Mouse (Mus musculus): ENCODE data around the gene Tle3. TPM values are rescaled to one million over a fixed set of nuclear protein-coding genes. Genes with fewer than 3 reads are reported as not detected.

Gene Tle3
- polyA plus RNA-seq, 2 experiments = 45.1 to 113 TPM

GRCm38 (mm10) chr9:61385753-61386152, 13.6 kb downstream of the Tle3 start:
- 19% methylated on average over 8 of the region's 8 CpGs for WGBS
- Histone ChIP-seq H3K27me3 (ENCODE audit: control insufficient read depth, insufficient read depth, low read length) (no peaks in the 10 kb centered on the region), H3K4me3 (replicated peaks; ENCODE audit: low read length) (no peak overlapping the region), H3K4me2 (replicated peaks; ENCODE audit: low read depth, low read length, severe bottlenecking) (0 out of 2 replicates have a peak overlapping the region, but pooled peaks have one; percentile 21), H3K27ac (replicated peaks; ENCODE audit: low read depth, low read length) (no peak overlapping the region), H3K9me3 (ENCODE audit: control insufficient read depth, low read length) (no peaks in the 10 kb centered on the region), H3K4me1 (ENCODE audit: control insufficient read depth, insufficient read depth, low read length) (peaks cover 68% of the 10 kb centered on the region), H3K9ac (ENCODE audit: low read depth, low read length, severe bottlenecking) (no peak overlapping the region), H3K36me3 (ENCODE audit: control insufficient read depth, insufficient read depth, low read length) (peaks cover 83% of the 10 kb centered on the region)
- DNase-seq (ENCODE audit: low spot score) (no peak), ATAC-seq (ENCODE audit: low FRiP score, low read depth) (no peak)
- TF ChIP-seq POLR2A (IDR thresholded peaks at IDR 0.05; ENCODE audit: borderline replicate concordance, extremely low read depth, insufficient read depth, insufficient read length) = no peak

- peaks cover 87% of the 10 kb centered on the region for H3K36me3 ChIP-seq (ENCODE audit: control insufficient read depth, insufficient read depth, low read length)
- H3K4me2 ChIP-seq (replicated peaks; ENCODE audit: low read depth, low read length, severe bottlenecking) = no peak overlapping the region
Measured at GRCm38 (mm10) chr9:61386314-61386713, 14.1 kb downstream of the Tle3 start.

GRCm38 (mm10) chr9:61387797-61388196, 15.6 kb downstream of the Tle3 start:
- ATAC-seq (ENCODE audit: low FRiP score, low read depth) (no peak), DNase-seq (ENCODE audit: low spot score) (no peak)
- Histone ChIP-seq H3K9me3 (ENCODE audit: control insufficient read depth, low read length) (no peaks in the 10 kb centered on the region), H3K4me1 (ENCODE audit: control insufficient read depth, insufficient read depth, low read length) (peaks cover 56% of the 10 kb centered on the region), H3K4me2 (replicated peaks; ENCODE audit: low read depth, low read length, severe bottlenecking) (no peak overlapping the region), H3K9ac (ENCODE audit: low read depth, low read length, severe bottlenecking) (no peak overlapping the region), H3K36me3 (ENCODE audit: control insufficient read depth, insufficient read depth, low read length) (peaks cover 87% of the 10 kb centered on the region), H3K27ac (replicated peaks; ENCODE audit: low read depth, low read length) (no peak overlapping the region), H3K27me3 (ENCODE audit: control insufficient read depth, insufficient read depth, low read length) (no peaks in the 10 kb centered on the region), H3K4me3 (replicated peaks; ENCODE audit: low read length) (no peak overlapping the region)
- 65% methylated on average over 5 of the region's 5 CpGs for WGBS
- TF ChIP-seq POLR2A (IDR thresholded peaks at IDR 0.05; ENCODE audit: borderline replicate concordance, extremely low read depth, insufficient read depth, insufficient read length) = no peak

More at GRCm38 (mm10) chr9:61386314-61386713, 14.1 kb downstream of the Tle3 start:
- no peak for TF ChIP-seq POLR2A (IDR thresholded peaks at IDR 0.05; ENCODE audit: borderline replicate concordance, extremely low read depth, insufficient read depth, insufficient read length)
- Histone ChIP-seq H3K27ac (replicated peaks; ENCODE audit: low read depth, low read length) (no peak overlapping the region), H3K9ac (ENCODE audit: low read depth, low read length, severe bottlenecking) (no peak overlapping the region), H3K4me3 (replicated peaks; ENCODE audit: low read length) (no peak overlapping the region), H3K27me3 (ENCODE audit: control insufficient read depth, insufficient read depth, low read length) (no peaks in the 10 kb centered on the region), H3K4me1 (ENCODE audit: control insufficient read depth, insufficient read depth, low read length) (peaks cover 67% of the 10 kb centered on the region), H3K9me3 (ENCODE audit: control insufficient read depth, low read length) (no peaks in the 10 kb centered on the region)
- whole genome bisulfite sequencing = 70% methylated on average over 2 of the region's 2 CpGs
- ATAC-seq (ENCODE audit: low FRiP score, low read depth) (no peak), DNase-seq (ENCODE audit: low spot score) (no peak)

DNA sequence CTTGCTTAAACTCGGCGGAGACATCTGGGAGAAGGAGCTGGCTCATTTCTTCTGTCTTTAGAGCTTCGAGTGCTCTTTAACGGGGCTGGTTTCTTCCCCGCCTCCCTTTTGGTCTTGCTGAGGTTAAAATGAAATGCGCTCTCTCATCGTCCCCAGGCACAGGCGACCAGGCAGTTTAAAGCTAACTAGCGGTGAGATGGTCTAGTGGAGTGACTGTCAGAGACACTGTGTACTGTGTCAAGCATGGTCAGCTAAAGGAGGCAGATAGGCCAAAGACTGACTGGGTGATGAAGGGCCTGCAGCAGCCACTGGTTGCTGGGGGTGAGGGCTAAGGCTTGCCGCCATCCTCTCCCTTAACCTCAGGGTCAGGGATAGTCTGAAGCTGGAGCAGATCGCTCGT, 16.0 kb downstream of the Tle3 start:
- H3K9me3 ChIP-seq (ENCODE audit: control insufficient read depth, low read length) = no peaks in the 10 kb centered on the region
- H3K9ac ChIP-seq (ENCODE audit: low read depth, low read length, severe bottlenecking) = no peak overlapping the region
- H3K4me3 ChIP-seq (replicated peaks; ENCODE audit: low read length) = no peak overlapping the region
- no peak for ATAC-seq (ENCODE audit: low FRiP score, low read depth)
- no peak for TF ChIP-seq POLR2A (IDR thresholded peaks at IDR 0.05; ENCODE audit: borderline replicate concordance, extremely low read depth, insufficient read depth, insufficient read length)
- 76% methylated on average over 12 of the region's 12 CpGs for WGBS
- no peaks in the 10 kb centered on the region for H3K27me3 ChIP-seq (ENCODE audit: control insufficient read depth, insufficient read depth, low read length)
- H3K4me2 ChIP-seq (replicated peaks; ENCODE audit: low read depth, low read length, severe bottlenecking) = no peak overlapping the region
- H3K36me3 ChIP-seq (ENCODE audit: control insufficient read depth, insufficient read depth, low read length) = peaks cover 86% of the 10 kb centered on the region
- no peak for DNase-seq (ENCODE audit: low spot score)
- no peak overlapping the region for H3K27ac ChIP-seq (replicated peaks; ENCODE audit: low read depth, low read length)
- peaks cover 52% of the 10 kb centered on the region for H3K4me1 ChIP-seq (ENCODE audit: control insufficient read depth, insufficient read depth, low read length)

DNA sequence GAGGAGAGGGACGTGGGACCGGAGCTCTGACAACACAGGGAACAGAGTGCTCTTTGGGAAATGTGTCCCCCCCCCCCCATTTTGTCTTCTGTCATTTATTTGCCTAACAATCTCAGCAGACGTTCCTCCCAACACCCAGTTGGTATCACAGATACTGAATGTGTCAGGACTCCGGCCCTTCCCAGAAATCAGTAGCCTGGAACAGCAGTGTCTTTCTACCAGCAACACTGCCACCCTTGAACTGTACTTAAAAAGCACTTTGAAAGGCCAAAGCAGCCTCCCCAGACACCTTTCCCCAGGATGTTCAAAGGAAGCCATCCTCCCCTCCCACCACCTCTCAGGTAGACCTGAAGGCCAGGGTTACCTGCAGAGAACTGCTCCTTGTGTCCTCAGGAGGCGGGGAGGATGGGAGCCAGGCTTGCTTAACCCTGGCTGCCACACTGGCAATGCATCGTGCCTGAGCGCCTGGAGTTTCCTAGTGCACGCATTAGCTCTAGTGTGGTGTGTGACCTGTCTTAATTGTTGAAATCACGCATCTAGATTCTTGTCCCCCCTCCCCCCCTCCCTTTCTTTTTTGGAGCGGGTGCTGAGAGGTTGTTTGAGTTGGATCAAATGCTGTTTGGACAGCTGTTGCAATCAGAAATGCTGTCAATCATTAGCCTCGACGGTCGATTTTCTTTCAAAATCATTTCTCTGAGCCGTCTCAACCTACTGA, 16.7 kb downstream of the Tle3 start:
- ATAC-seq (ENCODE audit: low FRiP score, low read depth) (no peak), DNase-seq (ENCODE audit: low spot score) (no peak)
- no peak for TF ChIP-seq POLR2A (IDR thresholded peaks at IDR 0.05; ENCODE audit: borderline replicate concordance, extremely low read depth, insufficient read depth, insufficient read length)
- Histone ChIP-seq H3K9ac (ENCODE audit: low read depth, low read length, severe bottlenecking) (no peak overlapping the region), H3K4me2 (replicated peaks; ENCODE audit: low read depth, low read length, severe bottlenecking) (no peak overlapping the region), H3K9me3 (ENCODE audit: control insufficient read depth, low read length) (no peaks in the 10 kb centered on the region), H3K4me1 (ENCODE audit: control insufficient read depth, insufficient read depth, low read length) (peaks cover 46% of the 10 kb centered on the region), H3K27ac (replicated peaks; ENCODE audit: low read depth, low read length) (no peak overlapping the region), H3K27me3 (ENCODE audit: control insufficient read depth, insufficient read depth, low read length) (no peaks in the 10 kb centered on the region), H3K4me3 (replicated peaks; ENCODE audit: low read length) (no peak overlapping the region), H3K36me3 (ENCODE audit: control insufficient read depth, insufficient read depth, low read length) (peaks cover 86% of the 10 kb centered on the region)
- WGBS = 76% methylated on average over 14 of the region's 14 CpGs
